Mouse (Mus musculus): Measurements from ENCODE around the gene Hist2h2ab.
"Not testable (repeated sequence)": the region's sequence is repeated elsewhere in the genome, so short reads cannot be mapped to it uniquely, and the experiment has no call there.

Hist2h2ab gene

GRCm38 (mm10) chr3:96219661-96220130 is at the start of gene Hist2h2ab, which contains the start of gene Bola1:
TSS of gene Hist2h2ab (plus strand) at chr3:96219865.
TSS of gene Bola1 (minus strand) at chr3:96219709.
- DNase-seq (ENCODE audit: low spot score), result peak; percentile 70

DNA sequence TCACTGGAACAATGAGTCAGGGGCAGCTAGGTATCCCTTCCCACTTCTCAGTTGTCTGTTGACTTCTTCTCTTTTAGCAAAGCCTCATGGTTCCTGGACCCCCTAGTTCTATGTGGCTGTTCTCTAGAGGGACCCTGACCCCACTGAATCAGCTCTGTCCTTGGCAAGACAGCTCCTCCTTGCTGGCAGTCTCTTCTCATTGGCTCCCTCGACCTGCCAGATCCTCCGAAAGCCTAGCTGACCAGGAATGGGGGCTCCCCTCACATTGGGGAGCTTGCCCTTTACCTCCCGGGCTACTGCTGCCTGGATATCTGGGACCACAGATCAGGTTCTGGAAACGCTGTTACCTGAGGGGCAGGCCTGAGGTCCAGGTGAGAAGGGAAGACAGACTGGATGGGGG is 49.4 kb upstream of the Hist2h2ab start:
- no peak for DNase-seq (ENCODE audit: low spot score)

DNA sequence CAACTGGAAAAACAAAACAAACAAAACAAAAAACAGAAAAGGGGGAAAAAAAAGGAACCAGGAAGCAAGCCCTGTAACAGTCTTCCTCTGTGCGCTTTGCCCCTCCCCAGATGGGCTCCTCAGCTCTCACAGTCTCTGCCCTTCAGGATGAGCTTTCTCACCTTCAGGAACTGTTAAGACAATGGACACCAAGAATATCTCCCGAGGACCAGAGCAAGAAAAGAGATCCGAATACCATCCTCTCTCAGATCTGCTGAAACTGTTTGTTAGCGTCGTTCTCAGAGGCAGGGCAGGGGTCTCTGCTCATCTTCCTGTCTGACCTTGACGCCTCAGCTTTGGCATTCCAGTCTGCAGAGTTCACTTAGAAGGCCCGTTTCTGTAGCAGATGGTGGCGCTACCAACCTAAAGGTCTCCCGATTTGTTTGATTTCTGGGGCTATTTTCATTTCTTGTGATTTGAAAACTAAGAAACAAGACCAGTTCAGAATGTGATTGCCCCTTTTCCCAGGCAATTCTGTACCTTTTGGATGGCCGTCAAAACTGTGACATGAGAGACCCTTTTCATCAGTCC is 48.6 kb upstream of the Hist2h2ab start:
- DNase-seq (ENCODE audit: low spot score), result no peak

DNA sequence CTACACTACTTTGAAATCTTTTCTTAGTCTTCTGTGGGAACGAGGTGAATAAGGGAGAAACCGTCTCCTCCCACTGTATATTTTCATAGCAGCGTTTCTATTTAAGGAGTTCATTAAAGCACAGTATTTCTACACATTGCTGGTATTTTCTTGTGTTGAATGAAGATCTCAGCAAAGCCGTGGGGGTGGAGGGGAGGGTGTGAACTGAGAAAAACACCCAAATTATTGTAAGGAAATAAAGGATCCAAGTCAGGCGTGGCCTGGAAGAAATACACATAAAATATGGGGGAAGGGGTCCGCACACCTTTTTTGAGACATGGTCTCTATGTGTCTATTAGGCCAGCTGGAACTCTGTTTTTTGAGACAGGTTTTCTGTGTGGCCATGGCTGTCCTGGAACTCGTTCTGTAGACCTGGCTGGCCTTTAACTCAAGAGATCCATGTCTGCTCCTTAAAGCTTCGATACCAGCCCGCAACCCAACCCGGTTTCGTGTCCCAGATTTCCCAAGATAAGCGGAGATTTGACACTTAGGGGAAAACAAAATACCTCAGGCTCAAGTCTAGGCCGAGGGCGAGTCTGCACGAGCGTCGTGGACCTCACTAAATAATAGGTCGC is 48.0 kb upstream of the Hist2h2ab start:
- DNase-seq (ENCODE audit: low spot score), result no peak

DNA sequence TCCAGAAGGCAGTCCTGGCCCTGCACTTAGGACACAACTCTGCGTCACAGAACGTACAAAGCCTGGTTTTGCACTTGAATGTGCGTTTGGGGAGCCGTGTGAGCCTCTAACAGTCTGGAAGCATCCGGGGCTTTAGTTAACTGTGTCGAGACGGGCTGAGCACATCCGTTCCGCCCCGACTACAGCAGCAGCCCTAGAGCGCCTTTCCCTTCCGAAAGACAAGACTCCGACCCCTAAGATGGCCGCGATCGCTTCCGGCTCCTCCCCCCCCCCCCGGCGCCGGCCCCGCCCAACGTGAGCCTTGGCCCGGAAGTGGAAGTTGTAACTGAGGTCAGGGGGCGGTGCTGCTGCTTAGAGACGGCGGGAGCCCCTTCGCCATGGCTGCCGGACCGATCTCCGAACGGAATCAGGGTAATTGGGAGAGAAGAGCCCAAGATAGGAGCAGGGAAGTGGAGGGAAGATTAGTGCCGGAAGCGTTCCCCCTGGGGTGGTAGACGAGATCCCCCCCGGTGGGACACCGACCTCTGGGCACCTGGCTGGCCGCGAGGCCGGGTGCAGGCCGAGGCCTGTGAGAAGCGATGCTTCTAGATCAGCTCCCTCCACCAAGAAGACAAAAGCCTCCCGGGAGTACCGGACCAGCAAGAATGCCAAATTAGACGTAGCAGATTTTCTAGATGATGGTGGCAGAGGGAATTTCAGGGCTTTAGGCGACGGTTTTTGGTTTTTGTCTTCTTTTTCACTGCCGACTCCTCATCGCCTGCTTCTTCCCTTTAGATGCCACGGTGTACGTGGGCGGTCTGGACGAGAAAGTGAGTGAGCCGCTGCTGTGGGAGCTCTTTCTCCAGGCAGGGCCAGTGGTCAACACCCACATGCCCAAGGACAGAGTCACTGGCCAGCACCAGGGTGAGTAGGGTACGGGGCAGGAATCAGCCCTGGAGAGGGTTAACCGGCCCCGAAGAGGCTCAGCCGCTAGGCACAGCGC is 47.2 kb upstream of the Hist2h2ab start, which contains the start of gene Sf3b4:
Sf3b4 (plus strand) TSS at position 136 of the 982 bp plus-strand sequence.
- peak; percentile 87 for DNase-seq (ENCODE audit: low spot score)

DNA sequence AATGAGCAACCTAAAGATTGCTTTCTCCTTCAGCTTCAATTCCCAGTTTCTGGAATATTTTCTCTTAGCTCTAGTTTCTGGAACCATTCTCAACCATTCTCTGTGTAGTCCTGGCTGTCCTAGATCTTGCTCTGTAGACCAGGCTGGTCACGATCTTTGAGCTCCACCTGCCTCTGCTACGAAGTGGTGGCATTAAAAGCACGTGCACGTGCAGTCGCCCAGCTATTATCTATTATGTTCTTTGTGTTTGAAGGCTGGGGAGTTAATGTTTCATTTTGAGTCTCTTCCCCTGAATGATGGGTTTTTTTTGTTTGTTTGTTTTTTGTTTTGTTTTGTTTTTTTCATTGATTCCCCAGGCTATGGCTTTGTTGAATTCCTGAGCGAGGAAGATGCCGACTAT is 46.5 kb upstream of the Hist2h2ab start:
- DNase-seq (ENCODE audit: low spot score), result no peak

DNA sequence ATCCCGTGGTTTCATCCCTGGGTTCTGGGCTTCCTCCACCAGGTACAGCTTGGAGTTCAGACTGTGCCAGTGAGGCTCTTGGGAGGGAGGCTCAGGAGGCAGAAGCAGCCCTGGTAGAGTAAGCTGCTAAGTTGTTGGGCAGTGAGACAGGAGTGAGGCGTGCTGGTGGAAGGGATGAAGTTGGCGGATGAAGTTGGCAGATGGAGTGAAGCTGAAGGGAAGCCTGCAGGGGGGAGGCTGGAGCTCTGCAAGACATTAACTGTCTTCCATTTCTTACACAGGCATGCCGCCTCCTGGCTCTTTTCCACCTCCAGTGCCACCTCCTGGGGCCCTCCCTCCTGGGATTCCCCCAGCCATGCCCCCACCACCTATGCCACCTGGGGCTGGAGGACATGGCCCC is 45.6 kb upstream of the Hist2h2ab start:
- not testable (repeated sequence) for DNase-seq (ENCODE audit: low spot score)

- DNase-seq (ENCODE audit: low spot score), result no peak
Observed at GRCm38 (mm10) chr3:96175251-96175650, 44.4 kb upstream of the Hist2h2ab start.

- no peak for DNase-seq (ENCODE audit: low spot score)
Observed at GRCm38 (mm10) chr3:96178427-96178826, 41.2 kb upstream of the Hist2h2ab start.

- DNase-seq (ENCODE audit: low spot score), result no peak
Observed at GRCm38 (mm10) chr3:96178902-96179301, 40.8 kb upstream of the Hist2h2ab start.

DNA sequence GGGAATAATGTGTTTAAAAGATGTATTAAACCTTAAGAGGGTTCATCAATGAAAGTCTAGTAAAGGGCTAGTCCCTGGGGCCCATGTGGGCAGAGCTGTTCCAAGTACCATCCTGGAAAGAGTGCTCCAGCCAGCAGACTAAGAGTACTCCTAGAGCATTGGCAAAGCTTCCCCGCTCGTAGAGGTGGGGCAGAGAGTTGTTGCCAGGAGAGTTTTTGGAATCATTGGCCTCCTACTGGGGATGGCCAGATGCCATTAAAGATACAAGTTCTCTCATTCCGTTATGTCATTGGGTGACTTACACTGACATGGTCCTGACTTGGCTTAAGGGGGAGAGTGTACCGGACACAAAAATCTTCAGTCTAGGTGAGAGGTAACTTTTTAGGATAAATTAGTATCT is 40.1 kb upstream of the Hist2h2ab start:
- DNase-seq (ENCODE audit: low spot score), result no peak

DNA sequence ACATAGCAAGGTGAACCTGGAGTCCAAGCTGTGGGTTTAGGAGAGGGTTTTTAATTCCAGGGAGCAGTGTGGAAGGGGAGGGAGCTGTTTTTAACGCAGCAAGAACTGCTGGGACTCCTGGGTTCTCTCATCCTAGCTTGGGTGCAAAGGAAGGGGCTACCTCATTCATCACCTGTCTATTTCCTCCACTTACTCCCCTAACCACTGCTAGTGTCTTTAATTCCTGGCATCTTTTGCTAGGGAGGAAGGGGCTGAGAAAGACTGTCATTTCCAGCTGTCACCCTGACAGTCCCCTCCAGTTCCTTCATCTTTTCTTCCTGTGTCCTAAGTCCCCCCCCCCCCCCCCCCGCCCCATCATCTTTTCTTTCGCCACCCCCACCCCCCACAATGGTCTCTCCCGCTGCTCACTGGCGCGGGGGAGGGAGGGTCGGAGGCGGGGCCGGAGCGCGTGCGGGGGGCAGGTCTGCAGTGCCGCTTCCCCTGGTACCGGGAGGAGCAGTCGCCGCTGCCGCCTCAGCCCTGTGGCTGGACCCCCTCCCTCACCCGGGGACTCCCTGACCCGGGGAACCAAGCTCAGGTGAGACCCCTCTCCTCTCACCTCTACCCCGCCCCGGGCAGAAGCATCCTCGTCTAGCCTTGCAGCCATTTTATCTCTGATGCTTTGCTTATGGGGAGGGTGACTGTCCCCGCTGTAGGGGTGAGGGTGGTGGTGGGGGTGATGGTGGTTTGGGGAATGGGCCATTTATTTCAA is 38.8 kb upstream of the Hist2h2ab start, which contains the start of gene Sv2a:
Sv2a (plus strand) TSS at position 425 of the 751 bp plus-strand sequence.
- peak; percentile 78 for DNase-seq (ENCODE audit: low spot score)

DNA sequence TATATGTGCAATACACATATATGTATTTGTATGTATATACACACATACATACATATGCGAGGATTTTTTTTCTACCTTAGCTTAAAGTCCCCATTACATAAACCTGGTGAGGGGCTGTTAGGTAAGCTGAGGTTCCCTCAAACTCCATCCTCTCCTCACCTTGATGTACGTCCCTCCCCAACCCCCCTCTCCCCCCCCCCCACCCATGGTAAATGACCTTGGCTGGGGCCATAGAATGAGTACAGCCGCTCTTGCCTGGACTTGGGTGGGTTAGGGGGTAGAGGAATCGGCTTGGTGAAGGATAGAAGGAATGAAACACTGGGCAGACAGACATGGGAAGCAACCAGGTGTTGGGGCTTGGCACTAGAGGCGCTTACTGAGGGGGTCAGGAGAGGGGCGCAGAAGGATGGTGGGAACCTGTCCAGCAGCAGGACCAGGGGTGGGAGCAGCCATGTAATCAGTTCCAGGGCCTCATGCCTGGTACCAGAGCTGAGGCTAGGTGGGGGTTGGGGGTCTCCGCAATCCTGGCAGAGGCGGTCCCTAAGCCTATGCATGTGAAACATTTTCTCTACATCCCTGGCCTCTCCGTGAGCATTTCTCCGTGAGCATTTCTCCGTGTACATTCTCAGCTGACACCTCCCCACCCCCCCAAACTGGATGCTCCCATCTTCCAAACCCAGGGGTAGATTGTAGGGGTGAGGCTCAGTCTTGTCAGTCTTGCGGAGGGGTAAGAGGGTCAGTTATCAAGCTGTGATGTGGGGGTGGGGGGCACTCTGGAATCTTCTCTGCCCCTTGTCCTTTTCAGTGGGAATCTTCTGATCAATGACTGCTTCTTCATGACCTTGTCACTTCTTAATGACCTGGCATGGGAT is 37.9 kb upstream of the Hist2h2ab start:
- no peak for DNase-seq (ENCODE audit: low spot score)

- DNase-seq (ENCODE audit: low spot score), result no peak
Observed at GRCm38 (mm10) chr3:96182382-96182776, 37.3 kb upstream of the Hist2h2ab start.

- DNase-seq (ENCODE audit: low spot score), result no peak
Observed at GRCm38 (mm10) chr3:96192977-96193376, 26.7 kb upstream of the Hist2h2ab start.

DNA sequence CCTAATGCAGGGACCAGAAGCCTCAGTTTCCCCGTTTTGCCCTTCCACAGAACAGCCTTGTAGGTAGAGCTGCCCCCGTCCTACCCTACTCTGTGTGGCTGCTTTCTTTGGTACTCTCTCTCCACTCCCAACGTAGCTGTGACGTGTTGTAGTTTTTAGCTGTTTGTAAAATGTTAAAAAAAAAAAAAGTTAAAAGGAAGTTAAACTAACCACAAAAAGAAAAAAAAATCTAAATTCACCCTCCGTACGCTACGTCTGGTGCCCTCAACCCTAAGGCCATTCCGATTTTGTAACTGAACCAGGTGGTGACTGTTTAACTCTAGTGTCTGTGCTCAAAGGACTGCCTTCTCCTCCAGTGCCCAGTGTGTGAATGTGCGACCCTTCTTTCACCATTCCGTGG is 24.7 kb upstream of the Hist2h2ab start:
- DNase-seq (ENCODE audit: low spot score), result no peak

DNA sequence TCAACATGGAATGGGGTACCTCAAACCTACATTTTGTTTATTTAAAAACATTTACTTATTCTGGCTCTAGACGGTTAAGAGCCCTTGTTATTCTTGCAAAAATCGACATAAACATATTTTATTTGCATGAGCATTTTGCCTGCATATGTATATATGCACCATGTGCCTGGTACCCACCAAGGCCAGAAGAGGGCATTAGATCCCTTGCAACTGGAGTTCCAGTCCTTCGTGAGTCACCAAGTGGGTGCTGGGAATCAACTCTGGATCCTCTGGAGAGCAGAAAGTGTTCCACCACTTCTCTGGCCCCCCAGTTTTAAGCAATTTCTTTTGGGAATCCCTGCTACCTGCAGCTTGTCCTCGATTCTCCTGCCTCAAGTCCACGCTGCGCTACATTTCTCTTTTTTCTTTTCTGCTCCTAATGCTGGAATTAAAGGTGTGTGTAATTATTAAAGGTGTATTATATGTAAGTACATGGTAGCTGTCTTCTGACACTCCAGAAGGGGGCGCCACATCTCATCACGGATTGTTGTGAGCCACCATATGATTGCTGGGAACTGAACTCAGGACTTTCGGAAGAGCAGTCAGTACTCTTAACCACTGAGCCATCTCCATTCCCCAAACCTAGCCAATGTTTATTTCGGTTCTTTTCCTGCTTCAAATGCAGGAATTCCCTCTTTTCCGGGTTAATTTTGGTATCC is 23.9 kb upstream of the Hist2h2ab start:
- no peak for DNase-seq (ENCODE audit: low spot score)

GRCm38 (mm10) chr3:96196437-96197128 is 23.1 kb upstream of the Hist2h2ab start:
- DNase-seq (ENCODE audit: low spot score), result no peak

GRCm38 (mm10) chr3:96197129-96197749 is 22.4 kb upstream of the Hist2h2ab start:
- DNase-seq (ENCODE audit: low spot score), result peak; percentile 85
